Mouse (Mus musculus): ENCODE results near the gene Rbmx2. TPM values are rescaled to one million over a fixed set of nuclear protein-coding genes. Genes with fewer than 3 reads are reported as not detected.

Gene Rbmx2
- polyA plus RNA-seq (2015; fragmentation: Nextera tagmentation; extraction: Ambion mirVana): 31.5 and 35.2 TPM in 2 replicates

DNA sequence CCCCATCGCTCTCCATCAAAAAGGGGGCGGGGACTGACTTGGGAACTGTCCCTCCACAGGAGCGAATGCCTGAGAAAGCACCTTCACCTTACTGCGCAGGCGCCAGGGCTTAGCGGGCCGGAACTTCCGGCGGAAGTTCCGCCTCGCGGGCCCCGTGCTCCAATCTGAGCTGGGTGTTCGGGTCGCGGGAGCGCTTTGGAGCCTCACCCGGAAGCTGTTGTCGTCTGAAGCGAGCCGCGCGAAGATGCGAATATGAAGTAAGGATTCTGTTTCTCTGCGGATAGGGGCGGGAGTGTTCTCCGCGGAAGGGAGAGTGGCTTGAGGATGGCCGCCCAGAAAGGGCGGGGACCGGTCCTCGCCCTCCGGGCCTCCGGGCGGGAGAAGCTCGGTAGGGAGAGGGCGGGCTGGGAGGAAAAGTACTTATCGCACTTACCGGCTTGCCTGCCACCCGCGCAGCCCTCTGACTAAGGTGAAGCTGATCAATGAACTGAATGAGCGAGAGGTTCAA lies at the start of gene Rbmx2:
TSS of gene Rbmx2 (plus strand) at position 141 of the 508 bp plus-strand sequence.
- ATAC-seq: peak; percentile 98

DNA sequence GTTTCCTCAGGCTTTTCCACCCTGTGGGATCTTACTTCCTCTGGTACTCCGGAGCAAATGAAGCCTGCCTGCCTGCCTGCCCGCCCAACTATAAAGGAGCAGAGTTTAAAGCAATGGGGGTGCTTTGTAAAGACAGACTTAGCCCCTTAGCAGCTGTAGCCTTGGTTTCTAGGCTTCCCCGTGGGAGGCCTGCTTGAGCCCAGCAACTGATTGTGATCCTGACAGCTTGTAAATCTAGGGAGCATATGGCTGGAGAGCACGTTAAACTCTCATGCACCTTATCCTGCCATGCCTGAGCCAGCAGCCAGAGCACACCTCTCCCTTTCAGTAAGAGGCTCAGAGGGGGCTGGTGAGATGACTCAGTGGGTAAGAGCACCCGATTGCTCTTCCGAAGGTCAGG lies 28.0 kb upstream of the Rbmx2 start:
- WGBS: 20% methylated on average over 6 of the region's 6 CpGs
- Histone ChIP-seq H3K4me2 (no peak overlapping the region), H3K27me3 (no peaks in the 10 kb centered on the region), H3K36me3 (ENCODE audit: poor library complexity, severe bottlenecking) (0 out of 2 replicates have a peak, but pooled peaks cover 4% of the 10 kb centered on the region), H3K4me3 (no peak overlapping the region), H3K9me3 (replicated peaks) (no peaks in the 10 kb centered on the region), H3K4me1 (no peaks in the 10 kb centered on the region), H3K27ac (no peak overlapping the region), H3K9ac (no peak overlapping the region)
- 0 out of 2 replicates have a peak, but pooled peaks have one; percentile 50 for ATAC-seq

More for the DNA sequence above, at the start of gene Rbmx2:
- 11% methylated on average over 41 of the region's 42 CpGs for WGBS
- Histone ChIP-seq H3K4me1 (peaks cover 10% of the 10 kb centered on the region; the same call in 1 of the 2 replicates), H3K4me2 (peak within 1 kb of the TSS; percentile 61), H3K27ac (no peak within 1 kb of the TSS), H3K9ac (peak within 1 kb of the TSS; percentile 69), H3K4me3 (peak within 1 kb of the TSS; percentile 58), H3K9me3 (replicated peaks) (no peaks in the 10 kb centered on the region), H3K27me3 (no peaks in the 10 kb centered on the region), H3K36me3 (ENCODE audit: poor library complexity, severe bottlenecking) (0 out of 2 replicates have a peak, but pooled peaks cover 6% of the 10 kb centered on the region)

DNA sequence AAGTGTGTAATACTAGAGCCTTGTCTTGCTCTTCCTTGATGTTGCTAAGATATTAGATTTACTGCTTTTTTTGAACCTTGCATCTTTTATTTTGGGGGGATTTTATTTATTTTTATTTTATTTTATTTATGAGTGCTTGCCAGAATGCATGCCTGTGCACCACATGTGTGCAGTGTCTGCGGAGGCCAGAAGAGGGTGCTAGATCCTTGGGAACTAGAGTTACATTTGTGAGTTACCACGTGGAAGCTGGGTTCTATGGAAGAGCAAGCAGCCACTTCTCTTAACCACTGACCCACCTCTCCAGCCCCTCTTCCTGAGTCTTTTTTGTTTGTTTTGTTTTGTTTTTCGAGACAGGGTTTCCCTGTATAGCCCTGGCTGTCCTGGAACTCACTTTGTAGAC lies 25.2 kb upstream of the Rbmx2 start:
- ATAC-seq: no peak
- 70% methylated on average over 3 of the region's 3 CpGs for WGBS
- no peaks in the 10 kb centered on the region for H3K9me3 ChIP-seq (replicated peaks)

DNA sequence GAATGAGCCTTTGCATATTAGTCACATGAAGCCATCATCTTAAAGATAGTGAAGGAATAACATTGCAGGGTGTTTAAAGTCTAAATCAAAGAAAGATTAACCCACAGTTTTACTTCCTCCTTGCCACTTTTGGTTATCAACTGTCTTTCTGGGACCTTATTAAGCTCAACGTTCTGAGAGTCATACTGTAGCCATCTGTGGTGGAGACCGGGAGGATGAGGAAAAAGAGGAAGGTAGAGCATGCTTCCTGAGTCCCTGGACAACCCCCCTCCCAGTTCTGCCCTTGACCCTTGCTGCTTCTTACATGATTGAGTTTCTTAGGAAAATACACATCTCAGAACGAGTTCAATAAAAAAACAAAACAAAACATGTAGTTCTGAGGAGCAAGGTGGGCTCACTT lies 23.1 kb upstream of the Rbmx2 start:
- Histone ChIP-seq H3K4me3 (no peak overlapping the region), H3K27me3 (no peaks in the 10 kb centered on the region), H3K9ac (no peak overlapping the region), H3K9me3 (replicated peaks) (no peaks in the 10 kb centered on the region), H3K4me1 (no peaks in the 10 kb centered on the region), H3K36me3 (ENCODE audit: poor library complexity, severe bottlenecking) (no peaks in the 10 kb centered on the region), H3K27ac (no peak overlapping the region), H3K4me2 (no peak overlapping the region)
- no peak for ATAC-seq
- 72% methylated on average over 3 of the region's 3 CpGs for WGBS

More for the DNA sequence above, 25.2 kb upstream of the Rbmx2 start:
- Histone ChIP-seq H3K4me2 (no peak overlapping the region), H3K4me1 (no peaks in the 10 kb centered on the region), H3K36me3 (ENCODE audit: poor library complexity, severe bottlenecking) (no peaks in the 10 kb centered on the region), H3K9ac (no peak overlapping the region), H3K4me3 (no peak overlapping the region), H3K27me3 (no peaks in the 10 kb centered on the region), H3K27ac (no peak overlapping the region)

DNA sequence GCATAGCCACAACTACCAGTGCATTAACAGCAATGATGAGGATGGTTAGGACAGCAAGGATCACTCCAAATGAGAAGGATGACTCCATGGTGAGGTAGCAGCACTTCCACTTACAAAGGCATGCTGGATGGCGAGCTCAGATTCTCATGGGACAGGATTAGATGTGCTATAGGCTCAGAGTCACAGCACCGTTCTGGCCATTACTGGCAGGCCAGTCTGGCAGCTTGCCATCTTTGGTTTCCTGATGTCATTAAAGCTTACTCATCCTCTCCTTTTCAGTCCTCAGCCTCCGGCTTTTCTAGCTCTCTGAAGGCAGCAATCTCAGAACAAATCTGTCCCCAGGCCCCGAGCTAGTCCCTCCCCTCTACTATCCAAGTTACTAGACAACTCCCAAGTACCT lies 20.6 kb upstream of the Rbmx2 start, which contains the start of gene Gpr119:
TSS of gene Gpr119 (minus strand) at position 308 of the 400 bp plus-strand sequence.
- Histone ChIP-seq H3K4me3 (no peak within 1 kb of the TSS), H3K9ac (no peak within 1 kb of the TSS), H3K4me2 (no peak within 1 kb of the TSS), H3K4me1 (no peaks in the 10 kb centered on the region), H3K36me3 (ENCODE audit: poor library complexity, severe bottlenecking) (no peaks in the 10 kb centered on the region), H3K27me3 (no peaks in the 10 kb centered on the region), H3K27ac (no peak within 1 kb of the TSS), H3K9me3 (replicated peaks) (no peaks in the 10 kb centered on the region)
- WGBS: 75% methylated on average over 4 of the region's 4 CpGs
- no peak for ATAC-seq

DNA sequence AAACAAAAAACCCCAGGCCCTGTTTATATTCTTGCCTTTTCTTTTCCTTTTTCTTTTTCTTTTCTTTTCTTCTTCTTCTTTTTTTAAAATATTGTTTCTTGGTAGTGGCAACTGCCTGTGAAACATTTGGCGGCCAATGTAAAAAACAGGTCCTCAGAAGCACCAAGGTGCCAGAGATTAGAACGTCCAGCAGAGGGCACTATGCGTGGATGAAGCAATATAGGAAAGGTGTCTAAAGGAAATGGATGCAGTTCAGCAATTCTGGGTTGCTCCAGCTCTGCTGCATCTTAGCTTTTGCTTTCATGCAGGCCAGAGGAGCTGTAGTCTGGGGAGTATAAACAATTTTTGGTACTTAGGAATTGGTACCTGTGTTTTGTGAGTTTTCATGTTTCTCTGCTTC lies 11.4 kb upstream of the Rbmx2 start:
- 20% methylated on average over 3 of the region's 3 CpGs for WGBS
- no peaks in the 10 kb centered on the region for H3K4me1 ChIP-seq

DNA sequence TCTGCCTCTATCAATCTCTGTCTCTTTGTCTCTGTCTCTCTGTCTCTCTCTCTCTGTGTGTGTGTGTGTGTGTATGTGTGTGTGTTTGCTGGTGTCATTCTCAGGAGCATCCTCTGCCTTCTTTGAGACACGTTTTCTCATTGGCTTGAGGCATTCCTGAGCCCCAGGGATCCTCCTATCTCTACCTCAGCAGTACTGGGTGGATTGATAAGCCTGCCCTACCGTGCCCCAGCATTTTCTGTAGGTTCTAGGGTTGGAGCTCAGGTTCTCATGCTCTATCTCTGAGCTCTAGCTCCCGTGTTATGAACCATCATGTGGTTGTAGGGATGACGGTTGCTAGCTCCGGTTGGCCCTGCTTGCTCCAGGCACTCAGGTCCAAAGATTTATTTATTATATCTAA lies 10.9 kb upstream of the Rbmx2 start:
- ATAC-seq: no peak
- Histone ChIP-seq H3K27ac (no peak overlapping the region), H3K4me3 (no peak overlapping the region), H3K9me3 (replicated peaks) (no peaks in the 10 kb centered on the region), H3K36me3 (ENCODE audit: poor library complexity, severe bottlenecking) (no peaks in the 10 kb centered on the region), H3K4me2 (no peak overlapping the region), H3K4me1 (no peaks in the 10 kb centered on the region), H3K9ac (no peak overlapping the region), H3K27me3 (no peaks in the 10 kb centered on the region)
- 83% methylated on average over 5 of the region's 5 CpGs for WGBS

More for the DNA sequence above, 11.4 kb upstream of the Rbmx2 start:
- no peak for ATAC-seq
- Histone ChIP-seq H3K4me2 (no peak overlapping the region), H3K27ac (no peak overlapping the region), H3K9ac (no peak overlapping the region), H3K9me3 (replicated peaks) (no peaks in the 10 kb centered on the region), H3K4me3 (no peak overlapping the region), H3K36me3 (ENCODE audit: poor library complexity, severe bottlenecking) (no peaks in the 10 kb centered on the region), H3K27me3 (no peaks in the 10 kb centered on the region)

DNA sequence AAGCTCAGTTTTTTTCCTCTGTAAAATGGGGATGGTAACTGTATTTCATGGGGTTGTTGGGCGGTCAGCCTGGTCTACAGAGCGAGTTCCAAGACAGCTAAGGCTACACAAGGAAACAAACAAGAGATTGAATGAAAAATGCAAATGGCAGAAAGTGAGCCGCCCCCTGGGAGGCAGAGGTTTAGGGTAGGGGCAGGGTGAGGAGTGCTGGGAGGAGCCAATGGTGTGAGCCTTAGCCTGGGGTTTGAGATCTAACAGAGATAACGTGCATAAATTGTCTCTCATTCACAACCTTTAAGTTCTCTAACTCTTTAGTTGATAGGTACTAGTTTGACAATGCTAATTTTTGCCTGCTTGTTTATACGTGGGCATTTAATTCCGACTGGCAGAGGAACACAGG lies 344 bp upstream of the Rbmx2 start:
- peak overlapping the region; percentile 58 for H3K4me3 ChIP-seq
- no peaks in the 10 kb centered on the region for H3K9me3 ChIP-seq (replicated peaks)
- H3K27ac ChIP-seq: no peak overlapping the region
- 10% methylated on average over 6 of the region's 6 CpGs for WGBS
- H3K36me3 ChIP-seq (ENCODE audit: poor library complexity, severe bottlenecking): 0 out of 2 replicates have a peak, but pooled peaks cover 6% of the 10 kb centered on the region
- no peaks in the 10 kb centered on the region for H3K27me3 ChIP-seq
- peaks cover 10% of the 10 kb centered on the region; the same call in 1 of the 2 replicates for H3K4me1 ChIP-seq
- peak; percentile 90 for ATAC-seq
- H3K9ac ChIP-seq: no peak overlapping the region
- peak overlapping the region; percentile 56 for H3K4me2 ChIP-seq

DNA sequence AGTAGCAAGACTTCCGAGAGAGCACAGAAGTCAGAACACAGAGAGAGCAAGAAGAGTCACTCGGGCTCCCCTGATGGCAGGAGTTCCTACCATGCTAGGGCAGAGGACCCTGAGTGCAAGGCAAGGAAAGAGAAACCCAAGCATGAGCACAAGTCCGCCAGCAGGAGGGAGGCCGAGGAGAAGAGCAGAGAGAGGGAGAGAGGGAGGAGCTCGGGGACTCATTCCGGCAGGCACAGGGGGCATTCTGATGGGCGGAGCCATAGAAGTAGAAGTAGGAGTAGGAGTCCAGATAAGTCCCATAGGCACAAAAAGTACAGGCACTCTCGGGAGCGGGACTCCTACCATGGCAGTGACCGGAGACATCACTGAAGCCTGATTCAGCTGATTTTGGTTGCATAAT lies 14.9 kb downstream of the Rbmx2 start:
- WGBS: 83% methylated on average over 10 of the region's 10 CpGs
- Histone ChIP-seq H3K4me1 (no peaks in the 10 kb centered on the region), H3K9ac (no peak overlapping the region), H3K4me3 (no peak overlapping the region), H3K4me2 (no peak overlapping the region), H3K36me3 (ENCODE audit: poor library complexity, severe bottlenecking) (peaks cover 32% of the 10 kb centered on the region), H3K9me3 (replicated peaks) (no peaks in the 10 kb centered on the region), H3K27ac (no peak overlapping the region), H3K27me3 (no peaks in the 10 kb centered on the region)
- ATAC-seq: no peak

DNA sequence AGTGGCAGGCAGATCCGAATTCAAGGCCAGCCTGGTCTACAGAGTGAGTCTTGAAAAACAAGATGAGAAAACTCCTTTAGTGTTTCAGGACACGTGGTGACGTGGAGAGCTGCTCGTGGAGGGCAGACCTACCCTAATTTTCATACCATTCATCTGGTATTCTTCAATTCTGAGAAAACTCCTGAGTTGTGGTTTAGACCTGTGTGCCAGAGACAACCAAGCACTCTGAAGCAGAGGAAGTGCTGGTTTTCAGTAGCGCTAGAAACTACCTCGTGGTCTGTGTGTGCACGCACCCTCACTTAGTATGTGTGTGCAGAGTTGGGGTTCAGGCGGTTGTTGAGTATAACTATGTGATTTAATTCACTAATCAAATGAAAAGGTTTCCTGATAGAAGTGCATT lies 18.0 kb downstream of the Rbmx2 start:
- H3K9me3 ChIP-seq (replicated peaks): no peaks in the 10 kb centered on the region
- no peak overlapping the region for H3K4me3 ChIP-seq
- peaks cover 32% of the 10 kb centered on the region for H3K36me3 ChIP-seq (ENCODE audit: poor library complexity, severe bottlenecking)
- no peak overlapping the region for H3K27ac ChIP-seq
- ATAC-seq: no peak
- no peak overlapping the region for H3K4me2 ChIP-seq
- H3K9ac ChIP-seq: no peak overlapping the region
- 94% methylated on average over 8 of the region's 8 CpGs for WGBS
- H3K4me1 ChIP-seq: no peaks in the 10 kb centered on the region
- no peaks in the 10 kb centered on the region for H3K27me3 ChIP-seq

DNA sequence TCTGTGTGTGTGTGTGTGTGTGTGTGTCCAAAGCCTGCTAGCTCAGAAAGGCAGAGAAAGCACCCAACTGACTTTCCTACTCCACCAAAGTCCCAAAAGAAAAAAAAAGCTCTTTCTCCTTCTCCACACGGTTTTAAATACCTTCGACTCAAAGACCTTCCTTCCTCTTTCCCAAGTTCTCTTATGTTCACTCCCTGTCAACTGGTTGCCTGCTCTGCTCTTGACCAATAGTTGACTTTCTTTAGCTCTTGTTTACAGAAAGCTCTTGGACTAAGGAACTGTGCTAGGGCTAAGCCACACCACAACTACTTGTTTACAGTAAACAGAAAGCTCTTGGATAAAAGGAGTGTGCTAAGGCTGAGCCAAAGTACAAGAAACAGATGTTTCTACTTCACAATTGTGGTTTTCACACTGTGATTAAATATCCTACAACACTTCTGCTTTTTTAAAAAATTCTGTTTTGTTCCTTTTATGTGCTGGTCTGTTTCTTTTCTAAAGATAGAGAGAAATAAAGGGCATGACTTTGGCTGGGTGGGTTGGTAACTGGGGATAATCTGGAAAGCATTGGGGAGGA lies 60.0 kb downstream of the Rbmx2 start:
- H3K4me1 ChIP-seq: no peaks in the 10 kb centered on the region
- H3K27ac ChIP-seq: no peak overlapping the region
- no peaks in the 10 kb centered on the region for H3K36me3 ChIP-seq (ENCODE audit: poor library complexity, severe bottlenecking)
- H3K4me2 ChIP-seq: no peak overlapping the region
- ATAC-seq: no peak
- H3K9ac ChIP-seq: no peak overlapping the region
- 70% methylated on average over 2 of the region's 2 CpGs for WGBS
- no peak overlapping the region for H3K4me3 ChIP-seq
- no peaks in the 10 kb centered on the region for H3K9me3 ChIP-seq (replicated peaks)
- H3K27me3 ChIP-seq: no peaks in the 10 kb centered on the region

All from forebrain, embryonic 13.5 days (tissue).